Comparison of ENCODE assay signal across 10 mouse cellular contexts in genomic region chr5:147959088-147959487, GRCm38 (mm10). TPM values are rescaled to one million over a fixed set of nuclear protein-coding genes. Genes with fewer than 3 reads are reported as not detected.
DNase-seq lines count a peak whose midpoint lies in the region; ATAC-seq lines count a peak whose summit lies in the region.
"Had no signal": no experiment of that assay in that cellular context is flagged by ENCODE, and none has a peak within 500 bp of the region (broad histone marks: within the 10 kb centered on the region; RNA-seq: fewer than 3 reads in every experiment).

No protein-coding gene starts in this region.

- H3K27ac ChIP-seq in heart, embryonic 14.5 days (replicated peaks in 1 of 2; ENCODE audit: control insufficient read depth in 1 of 2, insufficient read depth in 1 of 2, low read depth in 2 of 2, low read length in 2 of 2): no peak overlapping the region
- no peak overlapping the region for H3K27ac ChIP-seq in midbrain, embryonic 15.5 days
- H3K27ac ChIP-seq: kidney, postnatal 0 days had no signal

- intact Hi-C loops in heart, postnatal 36 days (cut with DNase I): loop anchor here (5.0 kb wide), 1 partner anchor 178 kb away; no protein-coding TSS in a partner anchor

- H3K9ac ChIP-seq in heart, embryonic 14.5 days (ENCODE audit: low read length): no peak overlapping the region
- no peak overlapping the region for H3K9ac ChIP-seq in midbrain, embryonic 15.5 days

- no peaks in the 10 kb centered on the region for H3K36me3 ChIP-seq in heart, embryonic 14.5 days (ENCODE audit: control insufficient read depth, insufficient read depth, low read length)
- no peaks in the 10 kb centered on the region for H3K36me3 ChIP-seq in midbrain, embryonic 15.5 days (replicated peaks)

- peaks cover 5 to 19% of the 10 kb centered on the region in 2 experiments; a peak in 2 of 4 replicates for H3K4me1 ChIP-seq in heart, embryonic 14.5 days (ENCODE audit: control insufficient read depth in 2 of 2, insufficient read depth in 2 of 2, low read length in 2 of 2)
- peaks cover 25% of the 10 kb centered on the region for H3K4me1 ChIP-seq in midbrain, embryonic 15.5 days

- WGBS in heart, embryonic 14.5 days: 37% methylated on average over 5 of the region's 5 CpGs
- 14% methylated on average over 5 of the region's 5 CpGs for WGBS in midbrain, embryonic 15.5 days

- no peak for ATAC-seq in heart, embryonic 14.5 days (ENCODE audit: insufficient number of reproducible peaks, insufficient read depth, low FRiP score, low read depth)
- ATAC-seq in midbrain, embryonic 15.5 days (replicated peaks): no peak

- H3K27me3 ChIP-seq in heart, embryonic 14.5 days (ENCODE audit: control insufficient read depth, insufficient read depth, low read length): peaks cover 4% of the 10 kb centered on the region; the same call in 1 of the 2 replicates
- peaks cover 11% of the 10 kb centered on the region; the same call in 1 of the 2 replicates for H3K27me3 ChIP-seq in midbrain, embryonic 15.5 days (replicated peaks)
- H3K27me3 ChIP-seq: CH12.LX had no signal

- DNase-seq in heart, postnatal 36 days: no peak
- peak; percentile 96 for DNase-seq in brain, adult 2 months (ENCODE audit: low read depth, low spot score)
- peak; percentile 89 for DNase-seq in cerebellum, adult 9-10 months
- DNase-seq in kidney, adult 11 months: no peak
- DNase-seq in embryo, embryonic 11 days: no peak

- peak overlapping the region; percentile 98; the same call in 1 of the 2 replicates for H3K4me2 ChIP-seq in heart, embryonic 14.5 days (ENCODE audit: low read length)
- peak overlapping the region; percentile 72 for H3K4me2 ChIP-seq in midbrain, embryonic 15.5 days
- H3K4me2 ChIP-seq: liver, embryonic 11.5 days had no signal

- no peak overlapping the region for H3K4me3 ChIP-seq in heart, embryonic 14.5 days (ENCODE audit: control insufficient read depth in 1 of 2, insufficient read depth in 1 of 2, low read depth in 1 of 2, low read length in 2 of 2)
- peak overlapping the region; percentile 63 for H3K4me3 ChIP-seq in midbrain, embryonic 15.5 days

- H3K9me3 ChIP-seq in heart, embryonic 14.5 days (ENCODE audit: control insufficient read depth, low read length): no peaks in the 10 kb centered on the region
- H3K9me3 ChIP-seq in midbrain, embryonic 15.5 days: no peaks in the 10 kb centered on the region

RNA-seq across cellular contexts. Expression of gene Mtus2, which starts 2.0 kb away (rescaled TPM):
- polyA plus RNA-seq in heart, embryonic 14.5 days (2014; fragmentation: Nextera tagmentation; extraction: Ambion mirVana): 128 and 129 TPM in 2 replicates
- 100 to 1,000 TPM in 1 of 2 experiments, 10 to 100 TPM in 1; 74.0 to 112 TPM for total RNA-seq in heart, postnatal 36 days (2021)
- polyA plus RNA-seq in midbrain, embryonic 15.5 days (2015; fragmentation: Nextera tagmentation; extraction: Ambion mirVana): 45.6 and 46.4 TPM in 2 replicates

Comparison
In these comparisons a context has a peak if more than half of its experiments do, and no peak if none do; other contexts are left out.
1. DNase-seq: peak in brain, adult 2 months (single experiment) and cerebellum, adult 9-10 months (single experiment); none in heart, postnatal 36 days (0 of 2), kidney, adult 11 months (single experiment) and embryo, embryonic 11 days (single experiment).